Mouse (Mus musculus) intestine, embryonic 16.5 days (tissue): ENCODE results near the gene Tmem230. TPM values are rescaled to one million over a fixed set of nuclear protein-coding genes. Genes with fewer than 3 reads are reported as not detected.
"Not testable (repeated sequence)": the region's sequence is repeated elsewhere in the genome, so short reads cannot be mapped to it uniquely, and the experiment has no call there.

Experiments
- ATAC-seq: fragments of 200-750 bp; cut with Nextera tagmentation; 2 replicates; pipeline ENCODE4 v1.8.0; 2017; ENCODE audit warnings: moderate TSS enrichment, moderate library complexity
- H3K27ac ChIP-seq: fragments of 300-500 bp; sonication (generic); 2 replicates; pipeline ENCODE4 v1.5.1; 2014; ENCODE audit warnings: mild to moderate bottlenecking, low read length
- H3K27me3 ChIP-seq: fragments of 300-500 bp; sonication (generic); replicated peaks from 2 replicates; pipeline ENCODE4 v1.6.1; 2014; ENCODE audit warnings: low read length, control low read depth, mixed read lengths; ENCODE audit not compliant: control insufficient read depth, insufficient read depth
- H3K36me3 ChIP-seq: fragments of 300-500 bp; sonication (generic); 2 replicates; pipeline ENCODE4 v1.6.1; 2014; ENCODE audit warnings: low read length, control low read depth; ENCODE audit not compliant: control insufficient read depth, insufficient read depth
- H3K4me1 ChIP-seq: fragments of 300-500 bp; sonication (generic); 2 replicates; pipeline ENCODE4 v1.6.1; 2014; ENCODE audit warnings: low read length, control low read depth, mixed read lengths; ENCODE audit not compliant: control insufficient read depth, insufficient read depth
- H3K4me2 ChIP-seq: fragments of 300-500 bp; sonication (generic); 2 replicates; pipeline ENCODE4 v1.6.1; 2014; ENCODE audit warnings: low read depth, low read length, control low read depth
- H3K4me3 ChIP-seq: fragments of 300-500 bp; sonication (generic); 2 replicates; pipeline ENCODE4 v1.5.1; 2014; ENCODE audit warnings: mild to moderate bottlenecking, low read length
- H3K9ac ChIP-seq: fragments of 300-500 bp; sonication (generic); 2 replicates; pipeline ENCODE4 v1.6.1; 2014; ENCODE audit warnings: low read depth, low read length
- H3K9me3 ChIP-seq: fragments of 300-500 bp; sonication (generic); 2 replicates; pipeline ENCODE4 v1.6.1; 2016; ENCODE audit warnings: low read length, control low read depth; ENCODE audit not compliant: control insufficient read depth
- WGBS: fragments of 180-500 bp; shearing (Covaris S2); extraction: QIAGEN DNeasy Blood & Tissue Kit; methylation state at CpG from one replicate; pipeline ENCODE4 v1.1.7; 2014; 5-methylcytosine and 5-hydroxymethylcytosine counted together
- polyA plus RNA-seq: library from polyadenylated mRNA; unstranded; fragments of >200 nt; fragmentation: Nextera tagmentation; extraction: Ambion mirVana; gene quantifications from 2 replicates; pipeline ENCODE4 v1.2.1, GENCODE M21; 2015

Gene Tmem230
- polyA plus RNA-seq, 1 experiment from 2014 or later = 46.1 TPM

- peaks cover 12% of the 10 kb centered on the region for H3K4me1 ChIP-seq
- not testable (repeated sequence) for H3K9ac ChIP-seq, H3K4me3 ChIP-seq, H3K9me3 ChIP-seq, H3K27me3 ChIP-seq, H3K4me2 ChIP-seq, H3K36me3 ChIP-seq
- WGBS = 67% methylated on average over 3 of the region's 3 CpGs
- peak overlapping the region; percentile 45 for H3K27ac ChIP-seq
- peak; percentile 52 for ATAC-seq
Observed at GRCm38 (mm10) chr2:132239434-132239833, 8.2 kb downstream of the Tmem230 start.

GRCm38 (mm10) chr2:132235975-132236374 is 11.6 kb downstream of the Tmem230 start:
- H3K9ac ChIP-seq = no peak overlapping the region
- no peak overlapping the region for H3K4me2 ChIP-seq
- no peaks in the 10 kb centered on the region for H3K27me3 ChIP-seq
- WGBS = 51% methylated on average over 7 of the region's 7 CpGs
- peak overlapping the region; percentile 17 for H3K27ac ChIP-seq
- ATAC-seq = peak; percentile 66
- H3K36me3 ChIP-seq = no peaks in the 10 kb centered on the region
- H3K4me1 ChIP-seq = peaks cover 15% of the 10 kb centered on the region
- no peaks in the 10 kb centered on the region for H3K9me3 ChIP-seq
- H3K4me3 ChIP-seq = no peak overlapping the region

GRCm38 (mm10) chr2:132235291-132235690 is 12.3 kb downstream of the Tmem230 start:
- Histone ChIP-seq H3K27me3 (no peaks in the 10 kb centered on the region), H3K9ac (no peak overlapping the region), H3K4me2 (no peak overlapping the region), H3K9me3 (no peaks in the 10 kb centered on the region), H3K4me1 (peaks cover 15% of the 10 kb centered on the region), H3K27ac (peak overlapping the region; percentile 17), H3K4me3 (no peak overlapping the region), H3K36me3 (no peaks in the 10 kb centered on the region)
- no peak for ATAC-seq
- 45% methylated on average over 2 of the region's 2 CpGs for WGBS

- H3K4me2 ChIP-seq = no peak overlapping the region
- H3K36me3 ChIP-seq = no peaks in the 10 kb centered on the region
- peak overlapping the region; percentile 61 for H3K27ac ChIP-seq
- no peak overlapping the region for H3K9ac ChIP-seq
- no peaks in the 10 kb centered on the region for H3K9me3 ChIP-seq
- no peaks in the 10 kb centered on the region for H3K27me3 ChIP-seq
- no peak overlapping the region for H3K4me3 ChIP-seq
- peaks cover 15% of the 10 kb centered on the region for H3K4me1 ChIP-seq
- ATAC-seq = peak; percentile 51
- 37% methylated on average over 16 of the region's 16 CpGs for WGBS
Observed at GRCm38 (mm10) chr2:132233985-132234765, 13.4 kb downstream of the Tmem230 start.

GRCm38 (mm10) chr2:132232413-132232945 is 15.1 kb downstream of the Tmem230 start:
- peak overlapping the region; percentile 15; the same call in 1 of the 2 replicates for H3K27ac ChIP-seq
- H3K4me2 ChIP-seq = no peak overlapping the region
- peak; percentile 68 for ATAC-seq
- no peak overlapping the region for H3K4me3 ChIP-seq
- no peak overlapping the region for H3K9ac ChIP-seq
- H3K36me3 ChIP-seq = no peaks in the 10 kb centered on the region
- no peaks in the 10 kb centered on the region for H3K27me3 ChIP-seq
- no peaks in the 10 kb centered on the region for H3K9me3 ChIP-seq
- WGBS = 62% methylated on average over 3 of the region's 3 CpGs
- peaks cover 9% of the 10 kb centered on the region for H3K4me1 ChIP-seq

- no peak overlapping the region for H3K4me3 ChIP-seq
- H3K4me1 ChIP-seq = no peaks in the 10 kb centered on the region
- H3K27ac ChIP-seq = no peak overlapping the region
- no peaks in the 10 kb centered on the region for H3K9me3 ChIP-seq
- no peak overlapping the region for H3K4me2 ChIP-seq
- no peak overlapping the region for H3K9ac ChIP-seq
- H3K27me3 ChIP-seq = no peaks in the 10 kb centered on the region
- 82% methylated on average over 4 of the region's 4 CpGs for WGBS
- no peaks in the 10 kb centered on the region for H3K36me3 ChIP-seq
- no peak for ATAC-seq
Observed at GRCm38 (mm10) chr2:132224359-132224758, 23.2 kb downstream of the Tmem230 start.

GRCm38 (mm10) chr2:132221611-132222073 is 26.0 kb downstream of the Tmem230 start:
- Histone ChIP-seq H3K4me2 (no peak overlapping the region), H3K27me3 (no peaks in the 10 kb centered on the region), H3K27ac (0 out of 2 replicates have a peak overlapping the region, but pooled peaks have one; percentile 37), H3K4me1 (no peaks in the 10 kb centered on the region), H3K36me3 (no peaks in the 10 kb centered on the region), H3K9ac (no peak overlapping the region), H3K9me3 (no peaks in the 10 kb centered on the region), H3K4me3 (no peak overlapping the region)
- WGBS = 57% methylated on average over 11 of the region's 11 CpGs
- ATAC-seq = no peak

- Histone ChIP-seq H3K4me1 (no peaks in the 10 kb centered on the region), H3K4me3 (no peak overlapping the region), H3K9me3 (no peaks in the 10 kb centered on the region), H3K27ac (no peak overlapping the region), H3K27me3 (no peaks in the 10 kb centered on the region), H3K36me3 (no peaks in the 10 kb centered on the region), H3K9ac (no peak overlapping the region), H3K4me2 (no peak overlapping the region)
- ATAC-seq = no peak
- 86% methylated on average over 5 of the region's 5 CpGs for WGBS
Observed at GRCm38 (mm10) chr2:132211995-132212656, 35.5 kb downstream of the Tmem230 start.

GRCm38 (mm10) chr2:132210806-132211312 is 36.7 kb downstream of the Tmem230 start:
- ATAC-seq = no peak
- Histone ChIP-seq H3K36me3 (no peaks in the 10 kb centered on the region), H3K4me2 (no peak overlapping the region), H3K9me3 (no peaks in the 10 kb centered on the region), H3K27me3 (no peaks in the 10 kb centered on the region), H3K9ac (no peak overlapping the region), H3K4me1 (no peaks in the 10 kb centered on the region), H3K4me3 (no peak overlapping the region), H3K27ac (no peak overlapping the region)
- WGBS = 84% methylated on average over 9 of the region's 9 CpGs
